Mouse (Mus musculus) lung, postnatal 0 days (tissue): Measurements from ENCODE around the gene Psat1.

ENCODE experiments used
- CTCF ChIP-seq: IDR thresholded peaks from 2 replicates; pipeline ENCODE4 v1.5.1; 2016; ENCODE audit warnings: antibody characterized with exemption, mild to moderate bottlenecking
- EP300 ChIP-seq: IDR thresholded peaks from 2 replicates; pipeline ENCODE4 v1.6.1; 2016; ENCODE audit warnings: antibody characterized with exemption, mild to moderate bottlenecking, control low read depth

GRCm38 (mm10) chr19:15943117-15943423 is 4.1 kb downstream of the Psat1 start:
- TF ChIP-seq EP300 (no peak), CTCF (no peak)
